Mouse (Mus musculus) E14TG2a.4 (cell line): Measurements from ENCODE around the gene Ppp1r16b.

ENCODE experiments used
- H3K27me3 ChIP-seq: 2 replicates; pipeline ENCODE4 v1.6.1; 2014; ENCODE audit warnings: low read length, control low read depth; ENCODE audit not compliant: insufficient read depth
- H3K36me3 ChIP-seq: 2 replicates; pipeline ENCODE4 v1.6.1; 2014; ENCODE audit warnings: low read length, control low read depth; ENCODE audit not compliant: insufficient read depth
- H3K4me1 ChIP-seq: replicated peaks from 2 replicates; pipeline ENCODE4 v1.6.1; 2014; ENCODE audit warnings: low read depth, low read length, control low read depth
- H3K4me3 ChIP-seq: replicated peaks from 2 replicates; pipeline ENCODE4 v1.5.1; 2014; ENCODE audit warnings: mild to moderate bottlenecking, low read length
- H3K9me3 ChIP-seq: 2 replicates; pipeline ENCODE4 v1.6.1; 2014; ENCODE audit warnings: low read length, control low read depth
- CTCF ChIP-seq: conservative IDR thresholded peaks from 2 replicates; pipeline ENCODE4 v1.5.1; 2014; ENCODE audit warnings: low read length
- NANOG ChIP-seq: IDR thresholded peaks from 2 replicates; pipeline ENCODE4 v1.6.1; 2014; ENCODE audit warnings: borderline replicate concordance, low read length, mixed read lengths
- POU5F1 ChIP-seq: IDR thresholded peaks from 2 replicates; pipeline ENCODE4 v1.6.1; 2014; ENCODE audit warnings: low read length, borderline replicate concordance

Gene Ppp1r16b

DNA sequence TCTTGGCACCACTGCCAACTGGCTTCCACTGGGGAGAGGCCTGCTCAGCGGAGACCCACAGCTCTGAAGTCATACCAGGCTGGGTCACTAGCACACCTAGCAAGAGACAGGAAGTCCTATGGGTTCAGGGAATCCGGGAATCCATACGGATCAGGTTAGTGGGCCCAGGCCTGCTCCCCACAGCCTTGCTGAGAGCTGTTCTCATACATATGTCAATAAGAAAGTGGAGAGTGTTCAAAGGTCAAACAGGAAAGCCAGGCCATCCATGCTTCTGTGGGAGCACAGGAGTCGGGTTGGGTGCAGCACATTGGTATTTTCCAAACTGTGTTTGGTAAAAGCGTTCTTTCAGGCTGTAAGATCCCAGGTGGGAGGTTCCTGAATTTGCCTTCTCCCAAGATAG, 97.1 kb downstream of the Ppp1r16b start:
- no peaks in the 10 kb centered on the region for H3K36me3 ChIP-seq

GRCm38 (mm10) chr2:158767742-158768339, 102.6 kb downstream of the Ppp1r16b start, which contains the start of gene Fam83d:
TSS of gene Fam83d (plus strand) at chr2:158768093.
- peak within 1 kb of the TSS; percentile 91 for H3K4me3 ChIP-seq
- peaks cover 59% of the 10 kb centered on the region for H3K4me1 ChIP-seq
- H3K27me3 ChIP-seq = peaks cover 4% of the 10 kb centered on the region; the same call in 1 of the 2 replicates
- no peaks in the 10 kb centered on the region for H3K9me3 ChIP-seq
- TF ChIP-seq CTCF (peak; percentile 41), POU5F1 (no peak)
- peaks cover 24% of the 10 kb centered on the region for H3K36me3 ChIP-seq

More for the DNA sequence above, 97.1 kb downstream of the Ppp1r16b start:
- Histone ChIP-seq H3K4me3 (no peak overlapping the region), H3K4me1 (peaks cover 13% of the 10 kb centered on the region), H3K27me3 (no peaks in the 10 kb centered on the region), H3K9me3 (no peaks in the 10 kb centered on the region)
- TF ChIP-seq NANOG (no peak), POU5F1 (no peak), CTCF (no peak)

GRCm38 (mm10) chr2:158768350-158768749, 103.2 kb downstream of the Ppp1r16b start:
- H3K4me3 ChIP-seq = peak overlapping the region; percentile 91
- peaks cover 29% of the 10 kb centered on the region for H3K36me3 ChIP-seq
- H3K9me3 ChIP-seq = no peaks in the 10 kb centered on the region
- H3K27me3 ChIP-seq = peaks cover 4% of the 10 kb centered on the region; the same call in 1 of the 2 replicates
- TF ChIP-seq POU5F1 (no peak), NANOG (no peak), CTCF (no peak)
- H3K4me1 ChIP-seq = peaks cover 64% of the 10 kb centered on the region

GRCm38 (mm10) chr2:158768771-158769170, 103.6 kb downstream of the Ppp1r16b start:
- peaks cover 34% of the 10 kb centered on the region for H3K36me3 ChIP-seq
- no peak for TF ChIP-seq CTCF

DNA sequence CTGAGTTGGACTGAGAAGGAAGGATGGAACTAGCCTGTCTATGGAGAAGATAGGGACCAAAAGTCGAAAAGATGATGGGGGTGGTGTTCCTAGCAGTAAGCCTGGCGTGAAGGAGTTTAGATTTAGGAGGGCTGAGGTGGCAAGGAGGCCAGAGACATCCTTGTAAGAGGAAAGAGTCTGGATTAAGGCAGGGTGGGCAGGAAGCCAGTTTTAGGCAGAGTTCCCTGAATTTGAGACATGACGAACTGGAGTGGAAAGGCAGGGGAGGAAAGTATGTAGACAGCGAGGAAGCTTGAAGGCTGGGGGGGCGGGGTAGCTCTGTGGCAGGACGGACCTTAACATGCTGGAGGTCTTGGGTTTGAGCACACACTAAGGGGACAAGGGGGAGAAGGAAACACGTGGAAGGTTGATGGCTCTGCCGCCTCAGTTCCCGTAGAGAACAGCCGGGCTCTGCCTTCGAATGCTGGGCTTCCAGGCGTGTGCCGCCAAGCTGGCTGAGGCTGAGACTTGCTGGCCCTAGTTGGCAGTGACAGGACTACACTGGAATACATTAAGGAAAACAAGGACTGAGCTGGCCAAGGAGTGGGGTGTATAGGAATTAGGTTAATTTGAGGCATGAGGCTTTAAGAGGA, 105.0 kb downstream of the Ppp1r16b start:
- H3K9me3 ChIP-seq = no peaks in the 10 kb centered on the region
- H3K27me3 ChIP-seq = peaks cover 4% of the 10 kb centered on the region; the same call in 1 of the 2 replicates
- H3K4me3 ChIP-seq = peak overlapping the region; percentile 91
- H3K36me3 ChIP-seq = peaks cover 46% of the 10 kb centered on the region
- TF ChIP-seq CTCF (no peak), POU5F1 (no peak), NANOG (no peak)
- peaks cover 66% of the 10 kb centered on the region for H3K4me1 ChIP-seq

More at GRCm38 (mm10) chr2:158768771-158769170, 103.6 kb downstream of the Ppp1r16b start:
- Histone ChIP-seq H3K4me1 (peaks cover 62% of the 10 kb centered on the region), H3K27me3 (peaks cover 4% of the 10 kb centered on the region; the same call in 1 of the 2 replicates), H3K4me3 (peak overlapping the region; percentile 91), H3K9me3 (no peaks in the 10 kb centered on the region)

GRCm38 (mm10) chr2:158771066-158771763, 106.0 kb downstream of the Ppp1r16b start:
- Histone ChIP-seq H3K9me3 (no peaks in the 10 kb centered on the region), H3K27me3 (peaks cover 4% of the 10 kb centered on the region; the same call in 1 of the 2 replicates), H3K4me1 (peaks cover 75% of the 10 kb centered on the region), H3K4me3 (no peak overlapping the region), H3K36me3 (peaks cover 56% of the 10 kb centered on the region)
- TF ChIP-seq CTCF (no peak), NANOG (no peak), POU5F1 (no peak)

GRCm38 (mm10) chr2:158772808-158773207, 107.6 kb downstream of the Ppp1r16b start:
- H3K27me3 ChIP-seq = peaks cover 4% of the 10 kb centered on the region; the same call in 1 of the 2 replicates
- no peaks in the 10 kb centered on the region for H3K9me3 ChIP-seq
- no peak for TF ChIP-seq CTCF
- no peak for TF ChIP-seq NANOG
- no peak for TF ChIP-seq POU5F1
- H3K4me1 ChIP-seq = peaks cover 82% of the 10 kb centered on the region
- no peak overlapping the region for H3K4me3 ChIP-seq
- H3K36me3 ChIP-seq = peaks cover 72% of the 10 kb centered on the region

GRCm38 (mm10) chr2:158774886-158775285, 109.7 kb downstream of the Ppp1r16b start:
- TF ChIP-seq CTCF (no peak), NANOG (no peak), POU5F1 (no peak)
- Histone ChIP-seq H3K27me3 (no peaks in the 10 kb centered on the region), H3K36me3 (peaks cover 89% of the 10 kb centered on the region), H3K4me3 (no peak overlapping the region), H3K9me3 (no peaks in the 10 kb centered on the region), H3K4me1 (peaks cover 78% of the 10 kb centered on the region)
